Mouse (Mus musculus): ENCODE measurements at regions not wholly inside any gene's neighbourhood (a gene's known extent, or its start where the extent isn't known, plus 50 kb on each side); places are given as distances from the start of the nearest gene placed in this dataset.
A peak's percentile ranks its signal among the peaks of the same experiment; 100 is the strongest.
"Not testable (repeated sequence)": the region's sequence is repeated elsewhere in the genome, so short reads cannot be mapped to it uniquely, and the experiment has no call there.

DNA sequence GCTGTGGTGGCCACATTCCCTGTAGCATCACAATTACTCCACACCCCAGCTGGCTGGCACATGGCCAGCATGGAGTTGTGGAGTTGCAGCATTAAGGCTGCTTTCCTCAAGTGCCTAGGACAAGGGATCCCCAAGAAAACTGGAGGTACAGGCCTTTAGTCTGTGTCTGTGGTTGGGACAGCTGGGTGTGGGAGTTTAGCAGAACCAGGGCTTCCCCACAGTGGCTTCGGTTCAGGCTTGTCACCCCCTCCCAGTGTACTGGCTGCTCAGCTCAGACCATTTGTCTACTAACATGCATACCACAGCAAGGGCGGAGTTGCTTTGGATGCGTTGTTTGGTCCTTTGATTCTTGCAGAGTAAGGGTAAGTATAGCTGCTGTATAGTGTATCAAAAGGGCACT, 79.1 kb upstream of the Neurl1b start:
- DNase-seq (ENCODE audit: low spot score in 2 of 2) = no peak

DNA sequence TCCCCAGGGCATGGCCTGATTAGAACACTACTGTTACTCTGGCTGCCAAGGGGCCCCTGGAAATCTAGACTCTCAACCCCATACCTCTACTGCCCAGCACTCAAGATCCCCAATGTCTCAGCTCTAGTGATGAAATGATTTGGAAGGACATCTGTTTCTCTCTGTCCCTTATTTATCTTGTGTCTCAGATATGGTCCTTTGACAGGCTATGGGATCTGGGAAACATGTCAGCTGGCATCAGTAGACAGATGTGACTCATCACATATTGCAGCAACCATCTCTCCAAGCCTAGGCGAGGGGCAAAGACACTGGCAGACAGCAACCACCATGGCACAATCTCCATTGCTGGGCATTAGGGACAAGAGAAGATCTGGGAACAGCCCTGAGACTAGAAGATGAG, 78.6 kb upstream of the Neurl1b start:
- DNase-seq (ENCODE audit: low spot score in 2 of 2) = no peak

DNA sequence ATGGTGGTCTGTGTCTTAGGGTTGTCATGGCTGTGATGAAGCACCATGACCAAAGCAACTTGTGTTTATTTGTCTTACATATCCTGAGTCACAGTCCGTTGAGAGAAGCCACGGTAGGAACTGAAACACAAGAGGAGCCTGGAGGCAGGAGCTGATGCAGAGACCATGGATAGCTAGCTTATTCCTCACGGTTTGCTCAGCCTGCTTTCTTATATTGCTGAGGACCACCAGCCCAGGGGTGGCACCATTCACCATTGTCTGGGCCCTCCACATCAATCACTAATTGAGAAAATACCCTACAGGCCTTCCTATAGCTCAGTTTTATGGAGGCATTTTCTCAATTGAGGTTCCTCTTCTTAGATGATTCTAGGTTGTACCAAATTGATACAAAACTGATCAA, 77.5 kb upstream of the Neurl1b start:
- DNase-seq (ENCODE audit: low spot score in 2 of 2) = no peak

GRCm38 (mm10) chr17:26345436-26345835, 69.2 kb upstream of the Neurl1b start:
- DNase-seq (ENCODE audit: low spot score in 2 of 2) = not testable (repeated sequence)

GRCm38 (mm10) chr17:26348116-26348515, 66.5 kb upstream of the Neurl1b start:
- no peak for DNase-seq (ENCODE audit: low spot score in 2 of 2)

DNA sequence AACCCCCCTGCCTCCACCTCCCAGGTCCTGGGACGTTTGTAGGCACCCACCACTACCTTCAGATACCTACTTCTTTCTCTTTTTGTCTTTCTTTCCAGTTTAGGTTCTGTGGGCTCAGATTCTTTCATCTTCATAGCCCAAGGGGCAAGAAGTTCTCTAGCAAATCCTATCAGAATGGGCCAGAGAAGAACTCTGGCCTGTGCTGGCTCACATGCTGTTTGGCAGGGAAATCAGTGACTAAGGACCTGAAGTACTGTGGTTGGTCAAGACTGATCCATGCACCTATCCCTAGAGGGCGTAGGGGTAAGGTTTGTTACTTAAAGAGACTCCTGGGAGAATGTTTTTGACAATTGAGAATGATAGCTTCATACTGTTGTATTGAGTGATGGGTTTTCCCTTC, 64.9 kb upstream of the Neurl1b start:
- no peak for DNase-seq (ENCODE audit: low spot score in 2 of 2)

DNA sequence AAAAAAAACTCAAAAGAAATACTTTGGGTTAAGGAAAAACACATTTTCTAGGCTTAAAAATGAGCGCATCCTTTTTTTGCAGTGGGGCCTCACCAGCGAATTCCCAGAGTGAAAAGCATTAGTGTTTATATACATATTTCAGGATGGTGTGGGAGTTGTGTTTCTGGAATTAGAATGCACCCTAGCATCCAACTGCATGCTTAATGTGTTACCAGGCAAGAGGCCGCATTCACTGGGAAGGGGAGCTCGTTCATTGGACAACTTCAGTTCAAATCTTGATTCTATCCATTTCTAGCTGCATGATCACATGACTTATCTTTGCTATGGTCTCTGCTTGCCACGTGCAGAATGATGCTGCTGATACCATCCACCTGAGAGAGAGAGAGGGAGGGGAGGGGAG, 64.4 kb upstream of the Neurl1b start:
- peak in 1 of 2 experiments; percentile 55 for DNase-seq (ENCODE audit: low spot score in 2 of 2)

DNA sequence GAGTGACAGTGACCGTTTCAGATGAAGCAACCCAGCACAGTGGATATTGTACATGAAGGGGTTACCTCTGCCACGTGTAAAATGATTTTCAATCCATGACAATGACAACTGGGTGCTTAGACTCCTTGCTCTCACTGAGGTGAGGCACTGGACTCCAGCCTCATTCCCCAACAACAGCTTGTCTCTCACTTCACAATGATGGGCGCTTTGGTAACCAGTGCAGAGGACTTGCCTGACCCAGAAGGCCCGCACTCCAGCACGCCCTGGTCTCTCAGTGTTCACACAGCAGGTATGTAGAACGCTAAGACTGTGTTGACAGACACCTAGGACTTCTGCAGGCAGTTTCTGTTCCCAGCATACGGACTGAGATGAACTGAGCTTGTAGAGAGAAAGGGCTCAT, 62.6 kb upstream of the Neurl1b start:
- no peak for DNase-seq (ENCODE audit: low spot score in 2 of 2)

GRCm38 (mm10) chr17:26352712-26353111, 61.9 kb upstream of the Neurl1b start:
- no peak for DNase-seq (ENCODE audit: low spot score in 2 of 2)

GRCm38 (mm10) chr17:26354431-26354830, 60.2 kb upstream of the Neurl1b start:
- DNase-seq (ENCODE audit: low spot score in 2 of 2) = no peak

GRCm38 (mm10) chr17:26355301-26355700, 59.3 kb upstream of the Neurl1b start:
- no peak for DNase-seq (ENCODE audit: low spot score in 2 of 2)

DNA sequence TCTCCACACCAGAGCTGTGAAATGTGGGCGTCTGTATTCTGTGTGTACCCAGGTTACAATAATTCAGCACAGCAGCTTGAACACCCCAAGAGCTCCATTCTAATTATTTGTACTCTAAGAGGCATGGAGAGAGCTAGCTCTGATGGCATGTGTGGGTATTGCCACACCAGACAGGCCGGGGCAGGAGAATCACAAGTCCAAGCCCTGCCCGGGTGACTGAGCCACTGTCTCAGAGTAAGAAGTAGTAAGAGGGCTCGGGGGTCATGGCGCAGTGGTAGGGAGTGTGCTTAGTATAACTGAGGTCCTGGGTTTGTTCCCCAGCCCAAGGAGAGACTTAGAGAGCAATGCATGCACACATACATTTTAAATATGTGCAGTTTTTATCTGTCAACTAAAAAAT, 57.7 kb upstream of the Neurl1b start:
- no peak for DNase-seq (ENCODE audit: low spot score in 2 of 2)

GRCm38 (mm10) chr17:26357784-26358183, 56.8 kb upstream of the Neurl1b start:
- DNase-seq (ENCODE audit: low spot score in 2 of 2) = no peak

GRCm38 (mm10) chr17:26360711-26361110, 53.9 kb upstream of the Neurl1b start:
- no peak for DNase-seq (ENCODE audit: low spot score in 2 of 2)

DNA sequence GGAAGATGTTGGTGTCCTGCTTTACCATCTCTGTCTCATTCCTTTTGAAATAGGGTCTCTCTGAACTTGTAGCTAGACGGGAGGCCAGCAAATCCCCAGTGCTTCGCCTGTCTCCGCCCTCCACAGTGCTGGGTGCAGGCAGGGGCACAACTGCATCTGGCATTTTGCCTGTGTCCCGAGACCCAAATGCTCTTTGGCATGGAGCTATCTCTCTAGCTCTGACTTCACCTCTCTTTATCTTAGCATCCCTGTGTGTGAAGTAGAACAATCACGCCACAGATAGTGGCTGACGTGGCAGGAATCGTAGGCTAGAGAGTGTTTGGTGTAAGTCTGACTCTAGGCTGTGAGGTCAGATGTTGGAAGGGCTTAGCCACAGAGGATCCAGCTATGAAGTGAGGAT, 53.2 kb upstream of the Neurl1b start:
- DNase-seq (ENCODE audit: low spot score in 2 of 2) = no peak

DNA sequence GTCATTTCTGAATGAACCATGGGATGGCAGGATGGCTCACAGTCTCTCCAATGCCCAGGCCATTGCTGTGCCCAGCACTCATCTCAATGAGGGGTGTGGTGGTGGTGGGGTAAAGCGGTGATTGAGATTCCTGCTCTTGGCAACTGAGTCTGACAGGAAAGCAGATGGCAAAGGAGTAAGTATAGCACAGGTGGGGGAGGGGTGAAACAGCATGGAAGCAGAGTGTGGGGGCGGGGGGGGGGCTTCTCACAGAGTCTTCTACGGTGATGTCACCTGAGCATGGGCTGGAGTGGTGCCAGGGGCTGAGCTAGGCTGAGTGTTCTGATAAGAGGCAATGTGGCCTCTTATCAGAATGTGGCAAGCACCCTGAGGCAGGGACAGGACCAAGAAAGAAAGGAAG, 52.6 kb upstream of the Neurl1b start:
- DNase-seq (ENCODE audit: low spot score in 2 of 2) = no peak

DNA sequence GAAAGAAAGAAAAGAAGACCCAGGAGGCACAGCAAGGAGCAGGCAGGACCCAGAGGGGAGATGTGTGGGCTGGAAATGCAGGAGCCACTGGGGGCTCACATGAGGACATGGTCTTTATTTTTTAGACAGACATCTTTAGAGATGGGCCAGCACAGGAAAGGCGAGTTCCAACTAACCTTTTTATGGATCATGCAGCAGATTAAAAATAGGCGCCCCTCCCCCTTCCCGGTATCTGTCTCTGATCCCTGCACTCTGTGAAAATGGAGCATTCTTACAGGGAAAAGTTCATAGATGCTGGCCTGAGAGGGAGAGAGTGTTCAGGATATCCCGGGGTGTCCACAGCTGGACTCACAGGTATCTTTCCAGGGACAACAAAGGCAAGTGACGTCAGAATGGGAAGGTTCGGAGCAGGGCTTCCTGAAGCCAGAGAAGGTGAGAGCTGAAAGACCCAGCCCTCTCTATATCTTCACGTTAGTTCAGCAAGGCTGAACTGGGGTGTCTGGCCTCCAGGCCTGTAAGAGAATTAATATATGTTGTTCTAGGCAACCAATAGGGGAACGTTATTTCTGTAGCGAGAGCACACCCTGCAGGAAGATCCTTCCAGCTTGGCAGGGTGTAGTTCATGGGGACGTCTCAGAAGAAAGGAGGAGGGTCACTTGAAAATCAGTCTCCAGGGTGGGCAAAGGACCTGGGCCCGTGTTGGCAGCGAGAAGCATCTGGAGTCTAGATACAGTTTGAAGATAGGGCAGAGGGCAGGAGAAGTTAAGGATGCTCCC, 51.9 kb upstream of the Neurl1b start:
- DNase-seq (ENCODE audit: low spot score in 2 of 2) = no peak

DNA sequence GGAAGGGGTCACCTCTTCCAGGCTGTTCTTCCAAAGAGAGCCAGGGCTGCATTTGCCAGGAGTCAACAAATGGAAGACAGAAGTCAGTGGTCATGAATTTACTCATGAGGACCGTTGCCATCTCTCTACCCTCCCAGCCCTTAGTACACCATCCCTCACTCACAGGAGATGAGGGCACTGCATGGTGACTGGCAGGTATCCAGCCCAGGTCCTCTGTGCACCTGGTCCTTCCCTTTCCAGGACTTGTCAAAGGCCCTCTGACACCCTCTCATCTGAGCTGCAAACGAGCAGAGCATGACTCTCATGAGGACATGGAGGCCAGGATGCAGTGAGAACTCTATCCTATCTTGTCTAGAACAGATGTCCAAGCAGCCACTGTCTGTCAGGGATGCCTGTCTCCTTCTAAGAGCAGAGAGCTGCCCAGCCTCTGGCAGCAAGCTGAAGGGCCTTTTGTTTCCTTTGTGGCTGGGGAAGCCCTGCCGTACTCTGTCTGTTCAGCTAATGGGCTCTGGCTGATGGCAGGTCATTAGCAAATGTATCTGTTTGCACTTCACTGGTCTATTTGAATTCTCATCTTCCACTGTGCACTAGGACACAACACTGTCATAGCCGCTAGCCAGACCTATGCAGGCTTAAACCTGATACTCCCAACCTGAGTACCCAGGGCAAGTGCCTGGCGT, 50.6 kb upstream of the Neurl1b start:
- no peak for DNase-seq (ENCODE audit: low spot score in 2 of 2)
